Mouse (Mus musculus) thymus, postnatal 4 days (tissue): ENCODE measurements around the gene Clec12a.
A peak's percentile ranks its signal among the peaks of the same experiment; 100 is the strongest.
"Not testable (repeated sequence)": the region's sequence is repeated elsewhere in the genome, so short reads cannot be mapped to it uniquely, and the experiment has no call there.

Experiments used
- DNase-seq: peaks from one replicate; pipeline ENCODE4 v3.0.0; 2021

Clec12a gene

GRCm38 (mm10) chr6:129342391-129342790 is at the start of gene Clec12a:
TSS of gene Clec12a (plus strand) at chr6:129342691.
- not testable (repeated sequence) for DNase-seq

DNA sequence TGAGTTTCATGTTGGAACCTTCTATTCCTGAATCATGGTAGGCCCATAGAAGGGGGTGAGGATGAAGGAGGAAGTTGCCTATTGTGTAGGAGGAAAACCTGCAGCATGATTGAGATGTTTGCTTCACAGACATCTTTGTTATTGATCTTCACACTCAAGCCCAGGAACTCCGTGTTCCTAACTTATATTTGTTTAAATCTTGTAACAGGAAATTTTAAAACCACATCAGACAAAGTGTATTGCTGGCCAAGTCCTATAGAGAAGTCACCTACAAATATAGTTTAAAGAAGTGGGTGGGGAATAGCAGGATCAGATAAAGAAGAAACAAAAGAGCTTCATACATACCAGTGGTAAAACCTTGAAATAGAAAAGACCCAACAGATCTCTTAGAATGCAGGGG is 38.3 kb upstream of the Clec12a start:
- DNase-seq: no peak

- no peak for DNase-seq
Observed at GRCm38 (mm10) chr6:129312499-129312898, 30.0 kb upstream of the Clec12a start.

GRCm38 (mm10) chr6:129314655-129315168 is 27.8 kb upstream of the Clec12a start:
- DNase-seq: no peak

- no peak for DNase-seq
Observed at GRCm38 (mm10) chr6:129315698-129316097, 26.8 kb upstream of the Clec12a start.

DNA sequence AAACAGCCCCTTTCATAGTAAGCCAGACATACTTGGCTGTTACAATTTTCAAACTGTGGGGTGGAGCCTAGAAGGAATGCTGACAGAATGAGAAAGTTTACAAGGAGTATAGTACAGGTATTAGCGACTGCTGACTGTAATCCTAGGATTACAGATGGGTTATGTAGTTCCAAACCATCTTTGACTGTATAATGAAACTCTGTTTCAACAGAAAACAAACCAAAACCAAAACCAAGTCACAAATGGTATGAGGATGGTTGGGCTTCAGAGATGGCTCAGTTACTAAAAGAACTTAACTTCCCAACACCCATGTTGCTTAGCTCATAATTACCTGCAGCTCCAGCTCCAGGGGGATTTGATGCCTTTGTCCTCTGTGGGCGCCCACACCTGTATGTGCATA is 26.0 kb upstream of the Clec12a start:
- no peak for DNase-seq

DNA sequence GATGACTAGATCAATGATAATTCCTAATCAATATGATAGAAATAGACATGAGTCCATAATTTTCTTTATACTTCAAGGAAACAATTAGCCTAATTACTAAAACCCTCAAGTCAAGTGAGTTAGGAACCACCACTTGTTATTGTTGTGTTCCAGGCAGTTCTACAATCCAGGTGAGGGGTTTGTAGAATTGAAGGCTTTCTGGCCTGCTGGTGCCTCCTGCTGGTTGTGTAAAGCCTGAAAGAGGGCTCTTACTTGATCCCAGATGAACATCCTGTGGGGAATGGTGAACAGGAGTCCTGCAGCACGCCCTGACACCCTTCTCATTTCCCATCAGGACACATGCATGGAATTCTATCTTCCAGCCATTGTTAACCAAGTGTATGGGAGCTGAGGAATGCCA is 24.1 kb upstream of the Clec12a start:
- peak; percentile 65 for DNase-seq

GRCm38 (mm10) chr6:129319331-129319730 is 23.2 kb upstream of the Clec12a start:
- no peak for DNase-seq

DNA sequence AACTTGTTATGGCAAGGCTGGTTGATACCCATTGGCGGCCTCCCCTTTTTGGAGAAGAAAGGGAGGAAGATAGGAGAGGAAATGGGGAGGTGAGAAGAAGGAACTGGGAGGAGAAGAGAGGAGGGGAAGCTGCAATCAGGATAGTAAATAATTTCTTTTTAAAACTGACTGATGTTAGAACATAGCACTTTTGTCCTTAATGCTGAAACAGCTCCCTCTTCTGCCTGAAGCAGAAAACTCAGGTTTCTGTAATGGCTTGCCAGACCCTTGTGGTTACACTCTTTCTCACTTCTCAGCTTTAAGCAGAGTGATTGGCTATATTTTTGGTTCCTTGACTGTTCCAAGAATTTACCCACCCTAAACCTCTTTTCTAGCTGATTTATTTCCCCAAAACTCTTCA is 16.5 kb upstream of the Clec12a start:
- DNase-seq: peak; percentile 22

- DNase-seq: no peak
Observed at GRCm38 (mm10) chr6:129326568-129327150, 15.8 kb upstream of the Clec12a start.

- DNase-seq: no peak
Observed at GRCm38 (mm10) chr6:129331610-129332009, 10.9 kb upstream of the Clec12a start, which contains the start of gene 4922502D21Rik. TSS of gene 4922502D21Rik (minus strand) at chr6:129331796.

GRCm38 (mm10) chr6:129333674-129334078 is 8.8 kb upstream of the Clec12a start:
- peak; percentile 78 for DNase-seq

DNA sequence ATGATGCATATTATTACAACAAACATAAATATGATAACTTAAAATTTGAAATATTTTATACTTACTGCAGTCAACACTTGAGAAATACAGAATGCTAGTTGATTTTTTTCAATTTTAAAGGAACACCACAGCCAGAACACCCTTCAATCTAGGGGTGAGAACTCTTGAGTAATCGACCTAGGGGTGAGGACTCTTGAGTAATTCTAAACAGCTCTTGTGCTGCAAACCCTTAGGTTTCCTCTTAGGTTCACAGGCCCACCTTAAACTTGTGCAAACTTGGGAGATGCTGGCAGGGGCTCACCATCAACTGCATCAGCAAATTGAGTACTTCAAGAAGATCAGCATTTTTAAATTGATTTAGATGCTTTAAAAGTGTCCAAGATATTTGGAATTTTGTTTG is 4.7 kb upstream of the Clec12a start:
- no peak for DNase-seq

GRCm38 (mm10) chr6:129344408-129344807 is 1.9 kb downstream of the Clec12a start:
- no peak for DNase-seq

DNA sequence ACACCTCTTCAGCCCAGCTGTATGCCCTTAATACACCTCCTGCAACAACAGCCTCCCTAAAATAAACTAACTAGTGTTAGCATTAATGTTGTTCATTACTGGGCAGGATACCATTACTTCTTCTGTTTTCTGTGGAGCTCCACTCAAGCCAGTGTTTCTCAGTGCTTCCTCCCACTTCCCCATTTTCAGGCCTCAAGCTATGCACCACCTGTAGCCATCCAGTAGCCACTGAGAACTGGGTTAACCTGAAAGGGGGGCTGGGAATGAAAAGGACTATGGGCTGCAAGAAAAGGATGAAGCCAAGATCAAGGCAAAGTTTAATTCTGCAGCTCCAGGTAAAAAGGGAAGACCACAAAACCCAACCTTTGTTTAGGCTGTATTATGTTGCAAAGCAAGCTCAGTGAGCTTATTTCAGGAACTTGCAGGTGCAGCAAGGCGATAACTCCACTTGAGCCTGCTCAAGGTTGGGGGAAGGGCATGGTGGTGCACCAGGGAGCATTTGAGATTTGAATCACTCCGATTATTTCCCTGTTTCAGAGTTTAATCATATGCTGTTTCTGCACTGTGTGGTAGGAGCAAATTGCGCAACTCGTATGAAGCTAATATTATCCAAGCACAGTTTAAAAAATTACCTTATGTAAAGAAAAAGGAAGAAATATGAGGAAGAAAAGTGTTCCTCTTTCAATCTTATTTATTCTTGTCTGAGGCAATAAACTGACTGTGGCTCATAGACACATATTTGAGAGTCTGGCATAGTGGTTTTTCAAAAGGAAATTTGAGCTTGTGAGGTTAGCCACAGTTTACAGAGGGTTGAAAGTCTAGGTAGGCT is 7.2 kb downstream of the Clec12a start:
- DNase-seq: peak; percentile 29

DNA sequence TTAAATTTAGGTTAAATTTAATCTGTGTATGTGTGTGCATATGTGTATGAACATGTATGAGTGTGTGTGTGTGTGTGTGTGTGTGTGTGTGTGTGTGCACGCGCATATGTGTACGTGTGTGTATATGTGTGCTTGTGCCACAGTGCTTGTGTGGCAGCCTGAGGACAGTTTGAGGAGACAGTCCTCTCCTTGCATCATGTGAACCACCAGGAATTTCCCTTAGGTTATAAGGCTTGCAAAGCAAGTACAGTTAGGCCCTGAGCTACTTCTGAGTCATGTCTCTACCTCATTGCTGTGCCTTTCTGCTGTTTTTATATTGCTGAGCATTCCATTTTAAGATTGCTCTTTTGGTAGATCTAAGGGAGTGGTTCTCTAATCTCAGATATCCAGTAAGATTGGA is 8.6 kb downstream of the Clec12a start:
- no peak for DNase-seq

GRCm38 (mm10) chr6:129355774-129356173 is 13.3 kb downstream of the Clec12a start:
- DNase-seq: no peak

DNA sequence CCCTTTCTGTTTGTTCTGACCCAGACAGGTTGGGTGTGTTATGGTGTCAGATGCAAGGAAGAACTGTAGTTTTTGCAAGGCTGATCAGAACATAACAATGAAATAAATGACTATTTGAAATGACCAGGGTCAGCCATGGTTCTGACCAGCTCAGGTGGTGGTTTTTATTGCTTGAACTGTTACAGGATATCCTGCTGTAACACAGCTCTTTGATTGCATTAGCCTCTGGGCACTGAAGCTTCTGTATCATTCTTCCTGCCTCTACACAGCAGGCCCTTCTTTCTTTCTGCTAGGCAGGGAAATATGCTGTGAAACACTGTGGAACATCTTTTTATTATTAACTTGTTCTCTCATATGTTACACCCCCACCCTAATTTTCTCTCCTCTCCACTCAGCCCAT is 13.9 kb downstream of the Clec12a start:
- no peak for DNase-seq

DNA sequence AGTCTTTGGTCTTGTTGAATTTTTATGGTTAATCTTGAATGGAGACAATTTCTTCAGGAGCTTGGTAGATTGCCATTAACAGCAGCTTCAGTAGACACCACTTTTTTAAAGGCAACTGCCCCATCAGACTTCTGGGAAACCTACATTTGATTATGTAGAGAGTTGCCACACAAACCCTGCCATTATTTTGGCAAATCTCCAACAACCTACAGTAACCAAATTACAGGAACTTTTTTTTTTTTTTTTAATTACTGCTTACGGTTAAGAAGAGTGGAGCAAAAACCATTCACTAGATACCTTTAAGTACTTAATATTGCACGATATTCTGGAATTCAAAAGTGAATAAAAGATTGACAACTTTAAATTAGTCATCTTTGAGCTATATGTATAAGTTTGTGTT is 17.0 kb downstream of the Clec12a start:
- DNase-seq: no peak

- no peak for DNase-seq
Observed at GRCm38 (mm10) chr6:129363942-129364341, 21.5 kb downstream of the Clec12a start.

GRCm38 (mm10) chr6:129365959-129366359 is 23.5 kb downstream of the Clec12a start:
- DNase-seq: peak; percentile 47

- no peak for DNase-seq
Observed at GRCm38 (mm10) chr6:129369374-129370132, 27.1 kb downstream of the Clec12a start.

DNA sequence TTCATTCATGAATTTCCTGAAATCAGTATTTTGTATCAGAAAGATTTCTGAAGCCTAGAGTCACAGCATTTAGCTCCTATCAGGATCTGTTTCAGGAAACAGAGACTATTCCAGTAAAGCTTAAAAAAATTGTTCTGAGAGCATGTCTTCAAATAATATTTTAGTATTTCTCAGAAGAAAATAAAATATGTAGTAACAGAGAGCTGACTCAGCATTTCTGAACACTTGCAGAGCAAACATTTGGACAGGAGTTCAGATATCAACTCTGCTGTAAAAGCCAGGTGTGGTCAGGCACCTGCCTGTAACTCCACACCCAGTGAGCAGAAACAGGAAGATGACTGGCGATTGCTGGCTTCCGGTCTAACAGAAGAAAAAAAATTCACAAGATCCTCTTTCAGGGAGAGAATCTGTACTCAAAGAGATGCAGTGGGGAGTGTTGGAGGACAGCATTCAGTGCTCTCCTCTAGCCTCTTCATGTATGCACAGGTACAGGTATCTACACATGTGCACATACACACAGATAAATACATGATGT is 32.5 kb downstream of the Clec12a start:
- DNase-seq: no peak
